Mouse (Mus musculus) hindbrain, embryonic 12.5 days (tissue): Measurements from ENCODE around the gene 4931440F15Rik. TPM values are rescaled to one million over a fixed set of nuclear protein-coding genes. Genes with fewer than 3 reads are reported as not detected.
"Not testable (repeated sequence)": the region's sequence is repeated elsewhere in the genome, so short reads cannot be mapped to it uniquely, and the experiment has no call there.

Experiments
- ATAC-seq: fragments of 200-750 bp; cut with Nextera tagmentation; 2 replicates; pipeline ENCODE4 v1.8.0; 2017; ENCODE audit warnings: moderate TSS enrichment; ENCODE audit not compliant: low FRiP score
- H3K27ac ChIP-seq: fragments of 300-500 bp; sonication (generic); 2 replicates; pipeline ENCODE4 v1.5.1; 2016; ENCODE audit warnings: mild to moderate bottlenecking
- H3K27me3 ChIP-seq: fragments of 300-500 bp; sonication (generic); 2 replicates; pipeline ENCODE4 v1.6.1; 2016; ENCODE audit warnings: mild to moderate bottlenecking
- H3K36me3 ChIP-seq: fragments of 300-500 bp; sonication (generic); 2 replicates; pipeline ENCODE4 v1.6.1; 2016; ENCODE audit warnings: mild to moderate bottlenecking
- H3K4me1 ChIP-seq: fragments of 300-500 bp; sonication (generic); 2 replicates; pipeline ENCODE4 v1.6.1; 2016
- H3K4me2 ChIP-seq: fragments of 300-500 bp; sonication (generic); replicated peaks from 2 replicates; pipeline ENCODE4 v1.6.1; 2016; ENCODE audit warnings: mild to moderate bottlenecking
- H3K4me3 ChIP-seq: fragments of 300-500 bp; sonication (generic); 2 replicates; pipeline ENCODE4 v1.5.1; 2016; ENCODE audit warnings: mild to moderate bottlenecking
- H3K9ac ChIP-seq: fragments of 300-500 bp; sonication (generic); 2 replicates; pipeline ENCODE4 v1.6.1; 2016; ENCODE audit warnings: mild to moderate bottlenecking, moderate library complexity
- H3K9me3 ChIP-seq: fragments of 300-500 bp; sonication (generic); replicated peaks from 2 replicates; pipeline ENCODE4 v1.6.1; 2016; ENCODE audit warnings: mild to moderate bottlenecking
- WGBS: fragments of 180-500 bp; shearing (Covaris S2); methylation state at CpG from one replicate; pipeline ENCODE4 v1.1.7; 2016; 5-methylcytosine and 5-hydroxymethylcytosine counted together
- polyA plus RNA-seq: library from polyadenylated mRNA; unstranded; fragments of >200 nt; fragmentation: Nextera tagmentation; extraction: Ambion mirVana; gene quantifications from 2 replicates; pipeline ENCODE4 v1.2.1, GENCODE M21; 2016

4931440F15Rik gene
- polyA plus RNA-seq = 0.07 and 0.39 TPM in 2 replicates

GRCm38 (mm10) chr11:29825271-29825718 is at the start of gene 4931440F15Rik:
TSS of gene 4931440F15Rik (minus strand) at chr11:29825668.
- H3K27ac ChIP-seq, H3K4me1 ChIP-seq, H3K9ac ChIP-seq, H3K9me3 ChIP-seq, H3K36me3 ChIP-seq, ATAC-seq: not testable (repeated sequence)
- WGBS = 37% methylated on average over 21 of the region's 21 CpGs
- H3K4me2 ChIP-seq = peak within 1 kb of the TSS; percentile 40
- peak within 1 kb of the TSS; percentile 21 for H3K4me3 ChIP-seq
- peaks cover 29% of the 10 kb centered on the region for H3K27me3 ChIP-seq

GRCm38 (mm10) chr11:29874781-29875180 is 49.3 kb upstream of the 4931440F15Rik start:
- H3K36me3 ChIP-seq, H3K4me2 ChIP-seq, H3K4me3 ChIP-seq, H3K9ac ChIP-seq, ATAC-seq, H3K4me1 ChIP-seq, H3K27ac ChIP-seq, H3K27me3 ChIP-seq, H3K9me3 ChIP-seq: not testable (repeated sequence)
- 89% methylated on average over 1 of the region's 1 CpGs for WGBS

GRCm38 (mm10) chr11:29870174-29870573 is 44.7 kb upstream of the 4931440F15Rik start:
- no peak overlapping the region for H3K9ac ChIP-seq
- H3K36me3 ChIP-seq = no peaks in the 10 kb centered on the region
- no peaks in the 10 kb centered on the region for H3K4me1 ChIP-seq
- H3K4me2 ChIP-seq = no peak overlapping the region
- WGBS = 89% methylated on average over 2 of the region's 2 CpGs
- ATAC-seq = no peak
- no peaks in the 10 kb centered on the region for H3K9me3 ChIP-seq
- no peak overlapping the region for H3K27ac ChIP-seq
- no peak overlapping the region for H3K4me3 ChIP-seq
- H3K27me3 ChIP-seq = no peaks in the 10 kb centered on the region

- Histone ChIP-seq H3K4me3 (no peak overlapping the region), H3K4me2 (no peak overlapping the region), H3K4me1 (no peaks in the 10 kb centered on the region), H3K36me3 (no peaks in the 10 kb centered on the region), H3K27ac (no peak overlapping the region), H3K9ac (no peak overlapping the region), H3K9me3 (no peaks in the 10 kb centered on the region), H3K27me3 (no peaks in the 10 kb centered on the region)
- ATAC-seq = no peak
Measured at GRCm38 (mm10) chr11:29864269-29864668, 38.8 kb upstream of the 4931440F15Rik start.

GRCm38 (mm10) chr11:29861750-29862397 is 36.4 kb upstream of the 4931440F15Rik start:
- no peak overlapping the region for H3K27ac ChIP-seq
- H3K4me1 ChIP-seq = no peaks in the 10 kb centered on the region
- H3K9ac ChIP-seq = no peak overlapping the region
- no peak overlapping the region for H3K4me3 ChIP-seq
- 48% methylated on average over 2 of the region's 2 CpGs for WGBS
- H3K9me3 ChIP-seq = no peaks in the 10 kb centered on the region
- no peaks in the 10 kb centered on the region for H3K36me3 ChIP-seq
- no peak for ATAC-seq
- no peak overlapping the region for H3K4me2 ChIP-seq
- no peaks in the 10 kb centered on the region for H3K27me3 ChIP-seq

- no peaks in the 10 kb centered on the region for H3K9me3 ChIP-seq
- H3K36me3 ChIP-seq = no peaks in the 10 kb centered on the region
- WGBS = 73% methylated on average over 2 of the region's 2 CpGs
- H3K4me1 ChIP-seq = no peaks in the 10 kb centered on the region
- no peak overlapping the region for H3K9ac ChIP-seq
- no peak for ATAC-seq
- no peak overlapping the region for H3K4me3 ChIP-seq
- no peak overlapping the region for H3K27ac ChIP-seq
- H3K4me2 ChIP-seq = no peak overlapping the region
- no peaks in the 10 kb centered on the region for H3K27me3 ChIP-seq
Measured at GRCm38 (mm10) chr11:29861040-29861439, 35.6 kb upstream of the 4931440F15Rik start.

GRCm38 (mm10) chr11:29840606-29841227 is 15.2 kb upstream of the 4931440F15Rik start:
- no peak overlapping the region for H3K27ac ChIP-seq
- no peak overlapping the region for H3K9ac ChIP-seq
- ATAC-seq = no peak
- 85% methylated on average over 3 of the region's 3 CpGs for WGBS
- H3K36me3 ChIP-seq = no peaks in the 10 kb centered on the region
- no peak overlapping the region for H3K4me3 ChIP-seq
- no peaks in the 10 kb centered on the region for H3K4me1 ChIP-seq
- no peaks in the 10 kb centered on the region for H3K27me3 ChIP-seq
- H3K4me2 ChIP-seq = no peak overlapping the region
- H3K9me3 ChIP-seq = no peaks in the 10 kb centered on the region

GRCm38 (mm10) chr11:29839781-29840180 is 14.3 kb upstream of the 4931440F15Rik start:
- Histone ChIP-seq H3K27ac (no peak overlapping the region), H3K9me3 (no peaks in the 10 kb centered on the region), H3K4me2 (no peak overlapping the region), H3K4me1 (no peaks in the 10 kb centered on the region), H3K36me3 (no peaks in the 10 kb centered on the region), H3K9ac (no peak overlapping the region), H3K4me3 (no peak overlapping the region), H3K27me3 (no peaks in the 10 kb centered on the region)
- 69% methylated on average over 3 of the region's 3 CpGs for WGBS
- ATAC-seq = no peak

GRCm38 (mm10) chr11:29837066-29837465 is 11.6 kb upstream of the 4931440F15Rik start:
- no peak overlapping the region for H3K4me3 ChIP-seq
- no peaks in the 10 kb centered on the region for H3K9me3 ChIP-seq
- no peaks in the 10 kb centered on the region for H3K27me3 ChIP-seq
- H3K9ac ChIP-seq = no peak overlapping the region
- H3K4me2 ChIP-seq = no peak overlapping the region
- H3K4me1 ChIP-seq = no peaks in the 10 kb centered on the region
- no peak overlapping the region for H3K27ac ChIP-seq
- no peak for ATAC-seq
- H3K36me3 ChIP-seq = no peaks in the 10 kb centered on the region

- Histone ChIP-seq H3K36me3 (no peaks in the 10 kb centered on the region), H3K27ac (no peak overlapping the region), H3K4me3 (no peak overlapping the region), H3K27me3 (peaks cover 29% of the 10 kb centered on the region), H3K9me3 (no peaks in the 10 kb centered on the region), H3K9ac (no peak overlapping the region), H3K4me1 (no peaks in the 10 kb centered on the region; the same call in 1 of the 2 replicates), H3K4me2 (no peak overlapping the region)
- WGBS = 86% methylated on average over 2 of the region's 2 CpGs
- no peak for ATAC-seq
Measured at GRCm38 (mm10) chr11:29827729-29828128, 2.3 kb upstream of the 4931440F15Rik start.

- 96% methylated on average over 1 of the region's 1 CpGs for WGBS
- Histone ChIP-seq H3K4me2 (no peak overlapping the region), H3K36me3 (no peaks in the 10 kb centered on the region), H3K27ac (no peak overlapping the region), H3K4me1 (no peaks in the 10 kb centered on the region; the same call in 1 of the 2 replicates), H3K9me3 (no peaks in the 10 kb centered on the region), H3K9ac (no peak overlapping the region), H3K4me3 (no peak overlapping the region), H3K27me3 (peaks cover 29% of the 10 kb centered on the region)
- ATAC-seq = no peak
Measured at GRCm38 (mm10) chr11:29826001-29826400, 533 bp upstream of the 4931440F15Rik start.

- not testable (repeated sequence) for H3K9ac ChIP-seq, H3K4me1 ChIP-seq, H3K9me3 ChIP-seq, H3K36me3 ChIP-seq, H3K27ac ChIP-seq
- H3K4me2 ChIP-seq = peak overlapping the region; percentile 40
- peak overlapping the region; percentile 21 for H3K4me3 ChIP-seq
- H3K27me3 ChIP-seq = peaks cover 29% of the 10 kb centered on the region
- ATAC-seq = peak; percentile 48; the same call in 1 of the 2 replicates
- 17% methylated on average over 61 of the region's 62 CpGs for WGBS
Measured at GRCm38 (mm10) chr11:29824474-29825270, 796 bp downstream of the 4931440F15Rik start.
